Mouse (Mus musculus) hindbrain, embryonic 13.5 days (tissue): ENCODE data around the gene Podn. TPM values are rescaled to one million over a fixed set of nuclear protein-coding genes. Genes with fewer than 3 reads are reported as not detected.

Experiments used
- ATAC-seq: fragments of 200-750 bp; cut with Nextera tagmentation; 2 replicates; pipeline ENCODE4 v1.8.0; 2017; ENCODE audit warnings: moderate TSS enrichment; ENCODE audit not compliant: low FRiP score
- H3K27ac ChIP-seq: fragments of 300-500 bp; sonication (generic); 2 replicates; pipeline ENCODE4 v1.5.1; 2015; ENCODE audit warnings: inconsistent platforms, mild to moderate bottlenecking, moderate library complexity
- H3K27me3 ChIP-seq: fragments of 300-500 bp; sonication (generic); 2 replicates; pipeline ENCODE4 v1.6.1; 2015; ENCODE audit warnings: mild to moderate bottlenecking, inconsistent platforms
- H3K36me3 ChIP-seq: fragments of 300-500 bp; sonication (generic); 2 replicates; pipeline ENCODE4 v1.6.1; 2015; ENCODE audit warnings: mild to moderate bottlenecking, inconsistent platforms
- H3K4me1 ChIP-seq: fragments of 300-500 bp; sonication (generic); replicated peaks from 2 replicates; pipeline ENCODE4 v1.6.1; 2015; ENCODE audit warnings: inconsistent platforms
- H3K4me2 ChIP-seq: fragments of 300-500 bp; sonication (generic); 2 replicates; pipeline ENCODE4 v1.6.1; 2015; ENCODE audit warnings: inconsistent platforms, mild to moderate bottlenecking, moderate library complexity
- H3K4me3 ChIP-seq: fragments of 300-500 bp; sonication (generic); 2 replicates; pipeline ENCODE4 v1.5.1; 2015; ENCODE audit warnings: mild to moderate bottlenecking, inconsistent platforms
- H3K9ac ChIP-seq: fragments of 300-500 bp; sonication (generic); 2 replicates; pipeline ENCODE4 v1.6.1; 2015; ENCODE audit warnings: mild to moderate bottlenecking, inconsistent platforms
- H3K9me3 ChIP-seq: fragments of 300-500 bp; sonication (generic); 2 replicates; pipeline ENCODE4 v1.6.1; 2016; ENCODE audit warnings: inconsistent platforms
- WGBS: fragments of 180-500 bp; shearing (Covaris S2); methylation state at CpG from one replicate; pipeline ENCODE4 v1.1.7; 2015; 5-methylcytosine and 5-hydroxymethylcytosine counted together
- polyA plus RNA-seq: library from polyadenylated mRNA; unstranded; fragments of >200 nt; fragmentation: Nextera tagmentation; extraction: Ambion mirVana; gene quantifications from 2 replicates; pipeline ENCODE4 v1.2.1, GENCODE M21; 2015

Podn gene
- polyA plus RNA-seq, 1 experiment from 2014 or later = 0.18 TPM

- Histone ChIP-seq H3K27ac (no peak overlapping the region), H3K9ac (no peak overlapping the region), H3K27me3 (no peaks in the 10 kb centered on the region), H3K9me3 (no peaks in the 10 kb centered on the region), H3K36me3 (peaks cover 2% of the 10 kb centered on the region), H3K4me2 (no peak overlapping the region), H3K4me1 (peaks cover 19% of the 10 kb centered on the region), H3K4me3 (no peak overlapping the region)
- 98% methylated on average over 3 of the region's 3 CpGs for WGBS
- no peak for ATAC-seq
Observed at GRCm38 (mm10) chr4:108072086-108072485, 24.2 kb downstream of the Podn start.

- Histone ChIP-seq H3K9me3 (no peaks in the 10 kb centered on the region), H3K4me2 (peak overlapping the region; percentile 82), H3K9ac (peak overlapping the region; percentile 71), H3K4me1 (peaks cover 19% of the 10 kb centered on the region), H3K36me3 (peaks cover 5% of the 10 kb centered on the region), H3K27me3 (no peaks in the 10 kb centered on the region), H3K4me3 (peak overlapping the region; percentile 56), H3K27ac (no peak overlapping the region)
- ATAC-seq = peak; percentile 97
- 2% methylated on average over 26 of the region's 26 CpGs for WGBS
Observed at GRCm38 (mm10) chr4:108071235-108071901, 24.9 kb downstream of the Podn start.

DNA sequence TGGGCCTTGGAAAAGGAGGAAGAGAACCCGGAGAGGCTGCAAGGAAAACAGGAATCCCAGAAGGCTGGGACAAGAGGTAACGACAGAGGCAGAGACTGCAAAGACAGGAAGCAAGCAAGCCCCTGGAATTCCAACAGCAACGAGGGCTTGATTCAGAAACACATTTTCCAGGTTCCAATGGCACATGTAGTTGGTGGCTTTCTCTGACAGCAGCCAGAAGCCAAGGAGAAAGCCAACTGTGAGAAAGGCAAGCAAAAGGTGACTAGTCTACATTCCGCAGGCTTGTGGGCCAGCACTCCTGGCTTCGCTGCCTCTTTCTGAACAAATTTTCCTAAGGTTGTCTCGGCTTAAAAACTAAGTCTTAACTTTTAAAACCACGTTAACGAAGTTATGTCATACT lies 25.5 kb downstream of the Podn start:
- WGBS = 11% methylated on average over 8 of the region's 8 CpGs
- no peaks in the 10 kb centered on the region for H3K9me3 ChIP-seq
- no peak for ATAC-seq
- no peak overlapping the region for H3K27ac ChIP-seq
- H3K4me2 ChIP-seq = peak overlapping the region; percentile 82
- no peaks in the 10 kb centered on the region for H3K27me3 ChIP-seq
- peaks cover 19% of the 10 kb centered on the region for H3K4me1 ChIP-seq
- peaks cover 12% of the 10 kb centered on the region for H3K36me3 ChIP-seq
- peak overlapping the region; percentile 56 for H3K4me3 ChIP-seq
- H3K9ac ChIP-seq = peak overlapping the region; percentile 71

GRCm38 (mm10) chr4:108070286-108070685 lies 26.0 kb downstream of the Podn start:
- H3K36me3 ChIP-seq = peaks cover 16% of the 10 kb centered on the region
- H3K4me1 ChIP-seq = peaks cover 19% of the 10 kb centered on the region
- peak overlapping the region; percentile 71 for H3K9ac ChIP-seq
- peak overlapping the region; percentile 82 for H3K4me2 ChIP-seq
- no peak for ATAC-seq
- WGBS = 83% methylated on average over 4 of the region's 4 CpGs
- no peaks in the 10 kb centered on the region for H3K27me3 ChIP-seq
- no peak overlapping the region for H3K27ac ChIP-seq
- no peaks in the 10 kb centered on the region for H3K9me3 ChIP-seq
- peak overlapping the region; percentile 56 for H3K4me3 ChIP-seq

GRCm38 (mm10) chr4:108068081-108068480 lies 28.2 kb downstream of the Podn start:
- 89% methylated on average over 2 of the region's 2 CpGs for WGBS
- Histone ChIP-seq H3K9ac (no peak overlapping the region), H3K4me3 (no peak overlapping the region)

DNA sequence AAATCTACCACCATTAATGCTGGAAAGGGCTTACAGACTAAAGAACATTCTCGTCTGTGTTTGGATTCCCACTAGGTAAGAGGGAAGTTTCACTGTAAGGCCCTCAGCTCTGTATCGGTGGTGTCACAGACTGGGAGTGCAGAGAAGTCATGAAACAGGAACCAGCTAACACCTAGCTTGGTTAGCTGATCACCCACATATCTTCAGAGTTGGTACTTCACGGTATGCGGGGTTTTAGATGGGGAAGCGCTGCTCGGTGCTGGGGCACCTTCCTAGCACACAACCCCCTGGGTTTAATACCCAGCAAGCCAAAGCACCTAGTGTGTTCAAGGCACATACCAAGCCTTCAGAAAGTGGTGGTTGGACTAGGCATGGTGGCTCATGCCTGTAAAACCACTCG lies 29.0 kb downstream of the Podn start:
- Histone ChIP-seq H3K36me3 (peaks cover 34% of the 10 kb centered on the region), H3K4me2 (no peak overlapping the region), H3K4me3 (no peak overlapping the region), H3K9ac (no peak overlapping the region), H3K27ac (no peak overlapping the region), H3K4me1 (peaks cover 19% of the 10 kb centered on the region), H3K27me3 (no peaks in the 10 kb centered on the region), H3K9me3 (no peaks in the 10 kb centered on the region)
- no peak for ATAC-seq
- 93% methylated on average over 7 of the region's 7 CpGs for WGBS

More at GRCm38 (mm10) chr4:108068081-108068480, 28.2 kb downstream of the Podn start:
- Histone ChIP-seq H3K4me2 (no peak overlapping the region), H3K9me3 (no peaks in the 10 kb centered on the region), H3K27ac (no peak overlapping the region), H3K36me3 (peaks cover 26% of the 10 kb centered on the region), H3K4me1 (peaks cover 19% of the 10 kb centered on the region), H3K27me3 (no peaks in the 10 kb centered on the region)
- no peak for ATAC-seq

GRCm38 (mm10) chr4:108066569-108066968 lies 29.7 kb downstream of the Podn start:
- Histone ChIP-seq H3K9me3 (no peaks in the 10 kb centered on the region), H3K4me3 (no peak overlapping the region), H3K4me1 (peaks cover 19% of the 10 kb centered on the region), H3K9ac (no peak overlapping the region), H3K27ac (no peak overlapping the region), H3K27me3 (no peaks in the 10 kb centered on the region), H3K4me2 (no peak overlapping the region), H3K36me3 (peaks cover 38% of the 10 kb centered on the region)
- whole genome bisulfite sequencing = 96% methylated on average over 4 of the region's 4 CpGs
- no peak for ATAC-seq

DNA sequence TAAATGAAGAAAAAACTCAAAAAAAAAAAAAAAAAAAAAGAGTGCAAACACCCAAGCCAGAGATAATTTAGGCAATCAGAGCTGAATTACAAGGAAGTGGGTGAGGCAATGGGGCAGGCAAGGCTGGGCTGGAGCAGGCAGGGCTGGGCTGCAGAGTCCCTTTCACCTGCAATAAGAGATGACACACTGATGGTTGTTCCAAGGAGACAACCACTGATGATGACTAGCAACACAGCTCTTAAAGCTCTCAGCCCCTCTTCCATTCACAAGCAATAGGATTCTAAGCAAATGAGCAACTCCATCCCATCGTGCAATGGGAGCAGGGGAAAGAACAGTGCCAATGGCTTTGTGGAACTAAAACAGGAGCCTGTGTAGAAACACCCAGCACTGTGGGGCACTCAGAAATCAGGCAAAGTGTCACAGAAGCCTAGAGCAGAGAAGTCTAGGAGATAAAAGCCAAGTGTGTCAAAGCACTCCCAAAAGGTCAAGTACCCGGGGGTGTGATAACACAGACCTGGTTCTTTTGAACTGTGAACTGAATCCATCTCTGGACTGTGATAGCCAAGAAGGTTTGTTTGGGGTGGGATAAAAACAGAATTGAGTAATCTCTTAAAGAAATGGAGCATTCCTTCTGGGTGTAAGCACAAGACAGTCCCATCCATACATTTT lies 30.9 kb downstream of the Podn start:
- Histone ChIP-seq H3K36me3 (peaks cover 41% of the 10 kb centered on the region), H3K4me3 (no peak overlapping the region), H3K27me3 (no peaks in the 10 kb centered on the region), H3K9me3 (no peaks in the 10 kb centered on the region), H3K4me1 (peaks cover 17% of the 10 kb centered on the region), H3K4me2 (no peak overlapping the region), H3K27ac (no peak overlapping the region), H3K9ac (no peak overlapping the region)
- WGBS = 83% methylated on average over 2 of the region's 2 CpGs
- ATAC-seq = no peak

DNA sequence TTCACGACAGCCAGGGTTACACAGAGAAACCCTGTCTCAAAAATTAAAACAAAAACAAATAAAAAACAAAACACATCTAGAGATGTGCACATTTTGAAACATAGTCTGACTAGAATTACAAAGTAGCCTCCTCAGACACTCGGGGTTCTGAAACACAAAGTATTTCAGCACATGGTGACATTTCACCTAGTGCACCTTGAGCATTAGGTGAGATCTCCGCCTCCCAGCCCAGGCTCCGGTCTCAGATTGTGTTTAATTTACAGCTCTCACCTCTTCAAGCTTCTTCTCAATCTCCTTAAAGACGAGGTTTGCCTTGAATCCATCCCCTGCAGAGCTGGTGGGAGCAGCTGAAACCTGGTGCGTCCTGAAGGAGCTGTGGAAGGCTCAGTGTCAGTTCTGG lies 32.6 kb downstream of the Podn start:
- no peaks in the 10 kb centered on the region for H3K27me3 ChIP-seq
- peaks cover 50% of the 10 kb centered on the region for H3K36me3 ChIP-seq
- H3K9me3 ChIP-seq = no peaks in the 10 kb centered on the region
- H3K27ac ChIP-seq = no peak overlapping the region
- H3K4me2 ChIP-seq = no peak overlapping the region
- no peak for ATAC-seq
- no peak overlapping the region for H3K9ac ChIP-seq
- H3K4me1 ChIP-seq = peaks cover 3% of the 10 kb centered on the region; the same call in 1 of the 2 replicates
- WGBS = 93% methylated on average over 6 of the region's 6 CpGs
- no peak overlapping the region for H3K4me3 ChIP-seq

DNA sequence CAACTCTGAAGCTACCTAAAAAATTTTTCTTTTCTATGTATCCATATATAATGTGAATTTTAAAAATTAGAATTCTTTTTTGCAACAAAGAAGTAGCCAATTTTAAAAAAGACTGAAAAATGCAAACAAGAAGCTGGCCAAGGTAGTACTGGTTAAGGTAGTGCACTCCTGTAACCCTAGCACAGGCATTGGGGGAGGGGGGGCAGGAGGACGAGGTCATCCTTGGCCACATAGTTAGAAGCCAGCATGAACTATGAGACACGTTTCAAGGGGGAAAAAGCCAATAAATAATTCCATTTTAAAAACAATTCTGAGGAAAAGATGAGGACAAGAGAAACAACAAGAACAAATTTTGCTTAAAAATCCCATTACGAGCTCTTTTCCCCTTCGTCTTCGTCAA lies 33.7 kb downstream of the Podn start:
- Histone ChIP-seq H3K4me3 (no peak overlapping the region), H3K27me3 (no peaks in the 10 kb centered on the region), H3K9me3 (no peaks in the 10 kb centered on the region), H3K4me1 (peaks cover 3% of the 10 kb centered on the region; the same call in 1 of the 2 replicates), H3K9ac (no peak overlapping the region), H3K27ac (no peak overlapping the region), H3K4me2 (no peak overlapping the region), H3K36me3 (peaks cover 55% of the 10 kb centered on the region)
- ATAC-seq = no peak
- 94% methylated on average over 5 of the region's 5 CpGs for WGBS

- H3K36me3 ChIP-seq = peaks cover 55% of the 10 kb centered on the region
- 79% methylated on average over 4 of the region's 4 CpGs for WGBS
- no peak for ATAC-seq
Observed at GRCm38 (mm10) chr4:108060774-108061173, 35.5 kb downstream of the Podn start.

GRCm38 (mm10) chr4:108059601-108060379 lies 36.5 kb downstream of the Podn start:
- H3K27me3 ChIP-seq = no peaks in the 10 kb centered on the region
- H3K36me3 ChIP-seq = peaks cover 58% of the 10 kb centered on the region
- no peak overlapping the region for H3K4me3 ChIP-seq
- 36% methylated on average over 19 of the region's 19 CpGs for WGBS
- ATAC-seq = no peak
- H3K4me2 ChIP-seq = no peak overlapping the region; the same call in 1 of the 2 replicates
- no peak overlapping the region for H3K9ac ChIP-seq
- no peaks in the 10 kb centered on the region for H3K9me3 ChIP-seq
- H3K27ac ChIP-seq = no peak overlapping the region
- H3K4me1 ChIP-seq = peaks cover 3% of the 10 kb centered on the region; the same call in 1 of the 2 replicates

More at GRCm38 (mm10) chr4:108060774-108061173, 35.5 kb downstream of the Podn start:
- H3K9ac ChIP-seq = no peak overlapping the region
- H3K27me3 ChIP-seq = no peaks in the 10 kb centered on the region
- H3K27ac ChIP-seq = no peak overlapping the region
- no peaks in the 10 kb centered on the region for H3K9me3 ChIP-seq
- H3K4me1 ChIP-seq = peaks cover 3% of the 10 kb centered on the region; the same call in 1 of the 2 replicates
- H3K4me3 ChIP-seq = no peak overlapping the region
- H3K4me2 ChIP-seq = no peak overlapping the region
